Mouse (Mus musculus) gastrocnemius, postnatal 25 days (tissue): Measurements from ENCODE around the gene Gm9945. TPM values are rescaled to one million over a fixed set of nuclear protein-coding genes. Genes with fewer than 3 reads are reported as not detected.
A peak's percentile ranks its signal among the peaks of the same experiment; 100 is the strongest.

Experiments used
- DNase-seq: peaks from one replicate; pipeline ENCODE4 v3.0.0; 2022
- long read RNA-seq, 2 experiments: library from polyadenylated mRNA; stranded (forward); transcript quantifications; one replicate each; pipeline ENCODE4 v2.0.0; 2021
- total RNA-seq, 2 experiments: library from RNA; stranded (reverse); gene quantifications; 1 replicate in 1 of 2; 2 replicates in 1 of 2; pipeline ENCODE4 v1.2.3; 2021

Gm9945 gene
- total RNA-seq = not detected
- long read RNA-seq, experiment 1 = 0 reads
- long read RNA-seq, experiment 2 = 0 reads

GRCm38 (mm10) chr11:53479783-53480301 is at the start of gene Gm9945, which contains the start of gene Sowaha:
TSS of gene Gm9945 (plus strand) at chr11:53480166.
TSS of gene Sowaha (minus strand) at chr11:53480274.
- DNase-seq = no peak

DNA sequence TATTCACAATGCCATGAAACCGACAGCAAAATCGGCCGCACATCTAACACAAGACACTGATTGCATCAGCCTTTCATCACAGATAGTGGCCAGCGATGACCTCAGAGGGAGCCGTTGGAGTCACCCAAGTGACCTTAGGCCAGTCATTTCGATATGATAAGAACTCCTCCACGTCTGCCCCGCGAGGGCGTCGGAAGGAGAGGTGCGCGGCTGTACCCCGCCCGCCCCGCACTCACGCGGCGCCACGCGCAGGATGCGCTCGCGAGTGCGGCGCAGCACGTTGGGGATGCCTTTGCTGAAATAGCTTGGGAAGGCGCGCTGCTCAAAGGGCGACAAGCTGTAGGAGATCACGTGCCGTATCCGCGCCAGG is 49.7 kb upstream of the Gm9945 start:
- DNase-seq = no peak

GRCm38 (mm10) chr11:53430670-53431346 is 49.2 kb upstream of the Gm9945 start, which contains the start of the genes Uqcrq and Gdf9:
TSS of gene Uqcrq (minus strand) at chr11:53430831.
TSS of gene Gdf9 (plus strand) at chr11:53431023.
- peak; percentile 98 for DNase-seq

DNA sequence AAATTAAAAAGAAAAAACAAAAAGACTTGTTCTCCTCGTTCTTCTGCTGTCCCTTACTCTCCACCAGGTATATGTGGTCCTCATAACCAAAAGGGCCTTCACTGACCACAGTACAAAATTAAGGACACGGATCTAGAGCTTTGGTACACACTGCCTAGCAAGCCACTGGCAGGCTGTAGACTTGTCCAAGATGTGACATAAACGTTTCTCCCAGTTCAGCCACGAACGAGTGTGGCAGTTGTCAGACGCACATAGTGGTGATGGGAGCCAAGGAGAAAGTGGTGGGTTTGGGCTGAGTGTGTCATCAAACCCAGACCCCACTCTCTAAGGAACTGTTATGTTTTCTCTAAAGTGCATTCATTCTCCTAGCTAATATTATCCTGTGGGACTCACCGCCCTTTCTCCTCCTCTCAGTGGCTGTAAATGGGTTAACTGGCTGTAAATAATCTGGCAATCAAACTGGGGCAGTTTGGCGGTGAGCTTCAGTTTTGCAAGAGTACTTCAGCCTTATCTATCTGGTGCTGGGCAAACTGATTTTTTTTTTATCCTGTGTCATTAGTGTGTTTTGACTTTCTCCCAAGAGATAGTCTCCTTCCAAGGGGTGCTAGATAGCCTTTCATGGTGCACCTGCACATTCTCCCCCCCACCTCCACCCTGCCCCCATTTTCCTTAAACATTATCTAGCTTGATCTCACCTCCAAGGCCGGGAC is 48.5 kb upstream of the Gm9945 start:
- peak; percentile 24 for DNase-seq

DNA sequence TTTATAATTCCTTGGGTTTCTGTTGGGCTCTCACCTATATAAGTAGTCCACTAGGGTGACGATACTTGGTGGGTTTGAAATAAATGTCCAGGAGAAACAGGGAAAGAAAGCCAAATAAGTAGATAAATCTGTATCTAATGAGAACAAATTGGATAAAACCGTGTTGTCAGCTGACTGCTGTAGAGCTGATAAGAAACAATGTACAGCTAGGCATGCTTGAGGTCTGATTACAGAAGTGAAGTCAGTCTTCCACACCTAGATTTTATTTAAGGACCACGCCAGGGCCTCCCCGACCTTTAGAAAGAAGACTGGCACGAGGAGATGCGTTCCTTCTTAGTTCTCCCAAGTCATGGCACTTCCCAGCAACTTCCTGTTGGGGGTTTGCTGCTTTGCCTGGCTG is 46.9 kb upstream of the Gm9945 start:
- no peak for DNase-seq

DNA sequence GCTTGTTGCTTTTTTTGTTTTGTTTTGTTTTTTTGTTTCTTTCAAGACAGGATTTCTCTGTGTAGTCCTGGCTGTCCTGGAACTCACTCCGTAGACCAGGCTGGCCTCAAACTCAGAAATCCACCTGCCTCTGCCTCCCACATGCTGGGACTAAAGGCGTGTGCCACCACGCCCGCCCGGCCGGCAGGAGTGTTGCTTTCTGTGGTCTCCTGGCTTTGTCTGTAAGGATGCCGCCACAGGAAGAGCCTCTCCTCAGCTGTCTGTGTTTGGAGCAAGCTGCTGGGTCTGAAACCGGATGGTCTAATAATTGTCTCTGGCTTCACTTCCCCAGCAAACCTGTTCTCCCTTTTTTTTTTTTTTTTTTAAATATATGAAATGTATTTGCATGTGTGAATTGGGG is 44.5 kb upstream of the Gm9945 start:
- no peak for DNase-seq

- no peak for DNase-seq
Measured at GRCm38 (mm10) chr11:53436338-53436737, 43.6 kb upstream of the Gm9945 start.

DNA sequence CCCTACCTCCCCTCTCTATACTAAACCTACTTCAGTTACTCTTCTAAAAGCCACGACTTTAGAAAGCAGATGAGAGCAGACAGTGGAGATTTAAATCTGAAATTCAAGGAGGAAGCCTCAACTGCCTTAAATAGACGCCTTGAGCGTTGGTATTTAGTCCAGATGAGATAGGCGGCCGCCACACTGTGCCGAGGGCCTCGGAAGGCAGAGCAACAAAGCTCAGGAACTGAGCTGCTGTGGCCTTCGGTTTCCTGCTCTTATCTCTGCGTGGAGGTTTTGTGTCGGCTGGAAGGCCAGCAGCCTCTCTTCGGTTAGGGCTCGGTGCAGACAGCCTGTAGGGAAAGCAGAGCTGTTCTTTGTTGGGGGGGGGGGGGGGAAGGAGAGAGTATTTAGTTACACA is 38.0 kb upstream of the Gm9945 start:
- DNase-seq = no peak

- no peak for DNase-seq
Measured at GRCm38 (mm10) chr11:53443861-53444260, 36.1 kb upstream of the Gm9945 start.

- DNase-seq = no peak
Measured at GRCm38 (mm10) chr11:53445562-53445961, 34.4 kb upstream of the Gm9945 start.

DNA sequence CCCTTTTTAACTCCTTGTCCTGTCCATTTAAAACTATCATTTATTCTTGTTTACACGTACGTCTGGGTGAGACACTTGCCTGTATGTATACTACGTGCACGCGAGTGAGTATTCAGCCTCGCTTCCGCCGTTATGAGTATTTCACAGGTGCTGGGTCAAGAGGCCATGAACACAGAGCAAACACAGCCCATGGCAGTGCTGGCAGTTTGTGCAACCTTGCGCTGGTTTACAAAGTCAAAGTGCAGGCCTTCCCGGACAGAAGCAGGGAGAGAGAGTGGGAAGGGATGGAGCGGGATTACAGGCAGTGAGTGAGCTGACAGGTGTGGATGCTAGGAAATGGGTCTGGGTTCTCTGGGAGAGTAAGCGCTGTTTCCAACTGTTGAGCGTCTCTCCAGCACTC is 33.8 kb upstream of the Gm9945 start:
- no peak for DNase-seq

- no peak for DNase-seq
Measured at GRCm38 (mm10) chr11:53447996-53448395, 32.0 kb upstream of the Gm9945 start.

GRCm38 (mm10) chr11:53448529-53448928 is 31.4 kb upstream of the Gm9945 start:
- DNase-seq = peak; percentile 51

DNA sequence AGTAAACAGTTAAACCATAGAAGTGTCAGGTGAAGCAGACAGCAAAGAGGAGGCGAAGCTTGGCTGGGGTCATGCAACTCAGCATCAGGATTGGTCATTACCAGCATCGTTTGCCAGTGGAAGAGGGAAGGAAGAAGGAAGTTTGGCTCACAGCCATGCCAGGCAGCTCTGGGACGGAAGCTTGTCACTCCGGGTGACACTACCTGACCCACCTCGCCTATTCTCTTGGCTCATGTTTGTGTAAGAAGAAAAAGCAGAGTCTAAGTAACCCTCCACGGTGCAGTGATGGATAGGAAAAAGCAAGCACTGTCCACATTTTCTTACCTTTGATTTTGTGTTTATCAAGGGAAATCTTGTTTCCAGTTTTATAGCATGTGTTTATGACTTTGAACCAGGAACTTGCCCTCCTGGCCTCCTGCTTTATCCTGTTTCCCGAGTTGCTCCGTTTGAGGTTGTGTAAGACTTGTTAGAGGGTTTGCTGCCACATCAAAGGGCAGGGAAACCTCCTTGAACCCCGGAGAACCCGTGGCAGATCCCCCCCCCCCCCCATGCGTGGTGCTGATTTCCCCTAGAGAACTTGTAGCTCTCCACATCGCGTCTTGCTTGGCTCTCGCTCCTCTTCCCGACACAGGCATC is 29.8 kb upstream of the Gm9945 start:
- no peak for DNase-seq

DNA sequence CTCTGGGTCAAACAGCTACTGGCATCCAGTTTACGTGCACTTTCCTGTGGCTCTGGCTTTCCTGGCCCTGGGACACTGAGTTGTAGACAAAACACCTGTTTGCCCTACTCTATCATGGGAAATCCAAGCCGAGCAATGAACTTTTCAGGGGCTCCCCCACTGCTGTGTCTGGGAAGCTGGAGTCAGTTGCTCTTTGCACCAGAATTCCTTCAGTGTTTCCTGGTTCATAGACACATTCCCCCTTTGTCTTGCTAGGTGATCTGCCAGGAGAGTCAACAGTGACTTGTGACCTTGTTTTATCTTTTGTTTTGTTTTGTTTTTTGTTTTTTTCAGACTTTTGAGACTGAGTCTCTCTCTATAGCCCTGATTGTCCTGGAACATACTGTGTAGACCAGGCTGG is 28.6 kb upstream of the Gm9945 start:
- DNase-seq = no peak

- no peak for DNase-seq
Measured at GRCm38 (mm10) chr11:53452396-53452795, 27.6 kb upstream of the Gm9945 start.

DNA sequence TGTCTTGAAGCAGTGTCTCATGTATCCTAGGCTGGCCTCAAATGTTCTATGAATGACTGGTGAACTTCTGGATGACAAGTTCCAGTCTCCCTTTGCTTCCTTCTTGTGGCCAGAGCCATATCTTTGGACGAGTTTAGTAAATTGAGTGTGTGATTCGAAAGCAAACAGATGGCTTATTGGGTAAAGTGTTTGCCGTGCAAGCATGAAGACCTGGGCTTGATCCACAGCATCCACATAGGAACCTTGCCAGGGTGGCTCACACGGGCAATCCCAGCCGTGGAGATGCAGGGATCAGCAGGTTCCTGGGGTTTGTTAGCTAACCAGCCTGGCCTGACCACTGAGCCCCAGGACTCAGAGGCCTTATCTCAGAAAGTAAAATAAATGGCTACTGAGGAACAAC is 26.9 kb upstream of the Gm9945 start:
- DNase-seq = no peak

DNA sequence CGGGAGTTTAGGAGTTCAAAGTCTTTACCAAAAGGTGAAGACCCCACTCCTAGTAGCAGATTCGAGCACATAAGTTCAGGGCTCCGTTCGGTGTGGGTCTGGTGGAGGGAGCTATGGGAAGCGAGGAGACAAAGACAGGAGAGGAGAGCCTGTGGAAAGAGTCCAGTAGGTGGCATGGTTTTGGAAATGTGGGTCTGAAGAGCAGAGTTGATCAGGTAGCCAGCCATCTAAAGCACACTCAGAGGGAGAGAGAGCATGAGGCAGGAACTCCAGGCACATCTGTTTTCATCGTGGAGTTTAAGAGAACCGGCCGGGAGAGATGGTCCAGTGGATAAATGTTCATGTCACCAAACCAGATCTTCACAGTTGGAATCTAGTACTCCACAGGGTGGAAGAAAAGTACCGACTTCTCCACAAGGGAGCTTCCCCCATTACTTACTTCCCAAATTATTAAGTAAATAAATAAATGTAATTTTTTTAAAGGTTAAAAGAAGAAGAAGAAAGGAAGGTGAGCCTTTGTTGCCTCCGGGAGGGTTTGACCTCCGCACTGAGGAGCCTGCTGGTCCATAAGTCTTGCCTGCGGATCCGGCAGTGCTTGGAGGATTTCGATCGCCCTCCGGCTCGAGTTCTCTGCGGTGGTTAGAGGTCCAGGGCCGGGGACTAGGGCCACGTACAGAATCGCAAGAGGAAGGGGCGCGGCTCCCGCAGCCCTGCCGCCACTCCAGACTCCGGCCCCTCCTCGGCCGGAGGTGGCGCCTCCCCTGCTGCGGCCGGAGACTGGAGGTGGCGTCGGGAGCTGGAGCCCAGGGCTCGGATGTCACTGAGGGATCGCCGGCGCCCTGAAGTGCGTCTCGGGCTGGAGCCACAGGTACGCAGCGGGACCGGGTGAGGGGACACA is 23.2 kb upstream of the Gm9945 start, which contains the start of the genes Gm10447 and Shroom1:
Gene Gm10447, minus strand, starts transcription at position 637 of the 898 bp plus-strand sequence.
Gene Shroom1, plus strand, starts transcription at position 732 of the 898 bp plus-strand sequence.
- peak; percentile 39 for DNase-seq

DNA sequence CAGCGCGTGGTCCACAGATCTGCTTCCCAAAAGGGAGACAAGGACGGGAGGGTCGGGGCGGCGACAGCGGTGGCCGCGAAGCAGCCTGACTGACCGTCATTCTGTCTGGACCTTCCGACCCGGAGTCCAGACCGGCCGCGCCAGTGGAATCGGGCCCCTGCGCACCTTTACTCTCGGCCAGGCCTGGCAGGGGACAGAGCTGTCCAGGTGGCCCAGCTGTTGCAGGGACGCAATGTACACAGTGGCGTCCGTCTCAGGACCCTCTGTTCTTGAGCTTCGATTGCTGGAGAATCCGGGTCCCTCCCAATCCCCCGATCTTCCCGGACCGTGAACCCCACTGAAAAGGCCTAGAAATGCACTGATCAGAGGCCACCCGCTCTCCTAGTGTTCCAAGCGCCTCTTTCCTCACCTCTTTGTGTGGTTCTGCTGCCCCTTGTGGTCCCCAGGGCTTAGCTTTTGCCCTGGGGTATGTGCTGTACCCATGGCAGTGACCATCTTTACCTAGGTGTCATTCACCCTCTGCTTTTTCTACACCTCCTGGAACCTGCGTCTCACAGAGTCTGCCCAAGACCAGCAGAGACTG is 22.5 kb upstream of the Gm9945 start:
- DNase-seq = no peak

DNA sequence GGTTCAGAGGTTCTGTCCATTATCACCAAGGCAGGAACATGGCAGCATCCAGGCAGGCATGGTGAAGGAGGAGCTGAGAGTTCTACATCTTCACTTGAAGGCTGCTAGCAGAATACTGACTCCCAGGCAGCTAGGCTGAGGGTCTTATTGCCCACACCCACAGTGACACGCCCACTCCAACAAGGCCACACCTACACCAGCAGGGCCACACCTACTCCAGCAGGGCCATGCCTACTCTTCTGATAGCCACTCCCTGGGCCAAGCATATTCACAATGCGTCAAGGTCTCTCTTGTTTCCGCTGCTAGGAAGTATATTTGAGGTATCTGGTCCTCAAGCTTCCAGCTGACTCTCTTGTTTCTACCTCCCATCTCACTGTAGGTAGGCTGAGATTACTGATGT is 21.0 kb upstream of the Gm9945 start:
- DNase-seq = no peak

- no peak for DNase-seq
Measured at GRCm38 (mm10) chr11:53460192-53460591, 19.8 kb upstream of the Gm9945 start.
